Mouse (Mus musculus): ENCODE results near the gene Gm49673. TPM values are rescaled to one million over a fixed set of nuclear protein-coding genes. Genes with fewer than 3 reads are reported as not detected.
A peak's percentile ranks its signal among the peaks of the same experiment; 100 is the strongest.
"Not testable (repeated sequence)": the region's sequence is repeated elsewhere in the genome, so short reads cannot be mapped to it uniquely, and the experiment has no call there.

Gene Gm49673
- not detected in 2 replicates for polyA plus RNA-seq (2011; ENCODE audit: insufficient read depth, insufficient read length, low replicate concordance, missing spikeins)

GRCm38 (mm10) chr17:8147439-8148316 is at the start of gene Gm49673, which contains the start of gene Rnaset2a:
Gene Gm49673, minus strand, starts transcription at chr17:8147788.
Gene Rnaset2a, minus strand, starts transcription at chr17:8148097.
- TF ChIP-seq POLR2A (IDR thresholded peaks at IDR 0.05; ENCODE audit: borderline replicate concordance, control insufficient read depth, low read depth, low read length) = peak; percentile 34; the same call in 1 of the 2 replicates
- peak within 1 kb of the TSS; percentile 65 for H3K4me3 ChIP-seq (replicated peaks; ENCODE audit: control insufficient read depth, low read depth, low read length)
- not testable (repeated sequence) for H3K4me1 ChIP-seq (ENCODE audit: control insufficient read depth, insufficient read depth, low read length)
- peak within 1 kb of the TSS; percentile 61 for H3K27ac ChIP-seq (ENCODE audit: control insufficient read depth, insufficient read depth, low read depth, low read length, poor library complexity)
- WGBS = 2% methylated on average over 47 of the region's 67 CpGs

DNA sequence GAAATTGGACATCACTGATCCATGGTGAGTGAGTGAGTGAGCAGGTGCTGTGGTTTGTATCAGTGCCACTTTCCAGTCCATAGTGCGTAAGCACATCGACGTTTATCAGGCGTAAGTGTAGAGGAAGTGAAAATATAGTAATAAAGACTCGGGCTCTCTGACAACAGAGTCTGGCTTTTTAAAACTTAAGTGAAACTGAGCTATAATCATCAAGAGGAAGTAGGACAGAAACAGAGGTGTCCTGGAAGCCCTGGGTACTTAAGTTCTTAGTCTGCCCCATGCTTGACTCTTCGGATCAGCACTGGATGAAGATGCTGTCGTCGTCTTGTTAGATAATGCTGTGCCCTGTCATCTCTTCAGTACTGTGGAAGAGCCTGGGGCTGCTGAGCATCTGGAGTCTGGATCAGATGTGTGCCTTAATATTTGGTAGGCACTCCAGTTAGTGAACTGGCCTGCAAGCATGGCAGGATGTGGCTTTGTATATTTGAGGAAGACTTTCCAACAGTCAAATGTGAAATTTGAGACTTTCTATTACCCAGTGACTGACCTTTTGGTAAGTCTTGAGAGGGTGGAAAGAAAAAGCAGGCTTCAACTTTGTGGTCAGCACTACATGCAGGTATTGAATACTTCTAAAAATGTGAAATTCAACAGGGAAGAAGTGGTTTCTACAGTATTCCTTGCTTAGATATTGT is 48.2 kb upstream of the Gm49673 start:
- Histone ChIP-seq H3K27ac (ENCODE audit: control insufficient read depth, insufficient read depth, low read depth, low read length, poor library complexity) (peak overlapping the region; percentile 88), H3K4me1 (ENCODE audit: control insufficient read depth, insufficient read depth, low read length) (peaks cover 5% of the 10 kb centered on the region; the same call in 1 of the 2 replicates), H3K4me3 (replicated peaks; ENCODE audit: control insufficient read depth, low read depth, low read length) (peak overlapping the region; percentile 25)
- WGBS = 14% methylated on average over 8 of the region's 8 CpGs
- TF ChIP-seq CTCF (IDR thresholded peaks at IDR 0.05; ENCODE audit: control insufficient read depth, insufficient read depth, low read length) = no peak
- TF ChIP-seq POLR2A (IDR thresholded peaks at IDR 0.05; ENCODE audit: borderline replicate concordance, control insufficient read depth, low read depth, low read length) = no peak

DNA sequence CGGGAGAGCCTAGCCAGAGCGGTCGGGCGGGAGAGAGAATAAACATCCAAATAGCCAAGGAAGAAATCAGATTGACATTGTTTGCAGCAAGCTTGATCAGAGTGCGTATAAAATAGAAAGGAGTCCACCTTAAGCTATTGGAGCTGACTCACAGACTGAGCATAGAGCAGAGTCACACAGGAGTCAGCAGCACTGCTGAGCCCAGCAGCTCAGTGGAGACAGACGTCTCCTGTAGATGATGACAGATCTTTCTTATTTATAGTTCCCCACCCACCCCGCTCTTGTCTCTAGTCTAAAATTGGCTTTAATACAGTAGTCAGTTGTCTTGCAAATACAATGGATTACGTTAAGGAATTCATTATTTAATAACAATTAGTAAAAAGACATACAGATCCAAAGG is 46.1 kb upstream of the Gm49673 start:
- no peak overlapping the region for H3K4me3 ChIP-seq (replicated peaks; ENCODE audit: control insufficient read depth, low read depth, low read length)
- no peak for TF ChIP-seq POLR2A (IDR thresholded peaks at IDR 0.05; ENCODE audit: borderline replicate concordance, control insufficient read depth, low read depth, low read length)
- no peak for TF ChIP-seq CTCF (IDR thresholded peaks at IDR 0.05; ENCODE audit: control insufficient read depth, insufficient read depth, low read length)
- peaks cover 2% of the 10 kb centered on the region; the same call in 1 of the 2 replicates for H3K4me1 ChIP-seq (ENCODE audit: control insufficient read depth, insufficient read depth, low read length)
- H3K27ac ChIP-seq (ENCODE audit: control insufficient read depth, insufficient read depth, low read depth, low read length, poor library complexity) = no peak overlapping the region
- 83% methylated on average over 8 of the region's 8 CpGs for WGBS

GRCm38 (mm10) chr17:8184217-8184616 is 36.6 kb upstream of the Gm49673 start:
- Histone ChIP-seq H3K4me3 (replicated peaks; ENCODE audit: control insufficient read depth, low read depth, low read length) (no peak overlapping the region), H3K27ac (ENCODE audit: control insufficient read depth, insufficient read depth, low read depth, low read length, poor library complexity) (no peak overlapping the region), H3K4me1 (ENCODE audit: control insufficient read depth, insufficient read depth, low read length) (no peaks in the 10 kb centered on the region)
- TF ChIP-seq CTCF (IDR thresholded peaks at IDR 0.05; ENCODE audit: control insufficient read depth, insufficient read depth, low read length) = no peak
- TF ChIP-seq POLR2A (IDR thresholded peaks at IDR 0.05; ENCODE audit: borderline replicate concordance, control insufficient read depth, low read depth, low read length) = no peak
- 90% methylated on average over 7 of the region's 7 CpGs for WGBS

GRCm38 (mm10) chr17:8183815-8184214 is 36.2 kb upstream of the Gm49673 start:
- TF ChIP-seq CTCF (IDR thresholded peaks at IDR 0.05; ENCODE audit: control insufficient read depth, insufficient read depth, low read length) = no peak
- TF ChIP-seq POLR2A (IDR thresholded peaks at IDR 0.05; ENCODE audit: borderline replicate concordance, control insufficient read depth, low read depth, low read length) = no peak
- H3K27ac ChIP-seq (ENCODE audit: control insufficient read depth, insufficient read depth, low read depth, low read length, poor library complexity) = no peak overlapping the region

GRCm38 (mm10) chr17:8177090-8177489 is 29.5 kb upstream of the Gm49673 start:
- WGBS = 88% methylated on average over 5 of the region's 5 CpGs
- no peak overlapping the region for H3K4me3 ChIP-seq (replicated peaks; ENCODE audit: control insufficient read depth, low read depth, low read length)
- no peak for TF ChIP-seq POLR2A (IDR thresholded peaks at IDR 0.05; ENCODE audit: borderline replicate concordance, control insufficient read depth, low read depth, low read length)
- no peak for TF ChIP-seq CTCF (IDR thresholded peaks at IDR 0.05; ENCODE audit: control insufficient read depth, insufficient read depth, low read length)
- H3K27ac ChIP-seq (ENCODE audit: control insufficient read depth, insufficient read depth, low read depth, low read length, poor library complexity) = no peak overlapping the region
- no peaks in the 10 kb centered on the region for H3K4me1 ChIP-seq (ENCODE audit: control insufficient read depth, insufficient read depth, low read length)

More at GRCm38 (mm10) chr17:8183815-8184214, 36.2 kb upstream of the Gm49673 start:
- Histone ChIP-seq H3K4me3 (replicated peaks; ENCODE audit: control insufficient read depth, low read depth, low read length) (no peak overlapping the region), H3K4me1 (ENCODE audit: control insufficient read depth, insufficient read depth, low read length) (no peaks in the 10 kb centered on the region)
- 92% methylated on average over 5 of the region's 5 CpGs for whole genome bisulfite sequencing

DNA sequence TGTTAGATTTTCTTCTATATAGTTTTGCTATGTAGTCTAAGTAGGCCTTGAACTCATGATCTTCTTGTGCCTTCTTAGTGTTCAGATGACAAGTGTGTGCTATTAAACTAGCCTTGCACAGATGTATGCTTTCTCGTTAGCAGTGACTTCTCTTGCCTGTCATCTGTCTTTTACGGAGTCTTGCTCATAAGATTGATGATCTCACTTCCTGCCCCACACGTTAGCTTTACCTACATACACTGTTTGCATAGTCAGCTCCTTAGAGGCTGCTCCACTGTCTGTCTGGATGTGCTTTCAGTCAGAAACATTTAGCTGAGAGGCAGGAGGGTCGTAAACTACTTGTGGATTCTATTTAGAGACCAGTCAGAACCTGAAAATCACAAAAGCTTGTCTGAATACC is 23.5 kb upstream of the Gm49673 start:
- Histone ChIP-seq H3K27ac (ENCODE audit: control insufficient read depth, insufficient read depth, low read depth, low read length, poor library complexity) (no peak overlapping the region), H3K4me3 (replicated peaks; ENCODE audit: control insufficient read depth, low read depth, low read length) (no peak overlapping the region), H3K4me1 (ENCODE audit: control insufficient read depth, insufficient read depth, low read length) (no peaks in the 10 kb centered on the region; the same call in 1 of the 2 replicates)
- 57% methylated on average over 4 of the region's 4 CpGs for WGBS
- TF ChIP-seq CTCF (IDR thresholded peaks at IDR 0.05; ENCODE audit: control insufficient read depth, insufficient read depth, low read length) = no peak
- TF ChIP-seq POLR2A (IDR thresholded peaks at IDR 0.05; ENCODE audit: borderline replicate concordance, control insufficient read depth, low read depth, low read length) = no peak

DNA sequence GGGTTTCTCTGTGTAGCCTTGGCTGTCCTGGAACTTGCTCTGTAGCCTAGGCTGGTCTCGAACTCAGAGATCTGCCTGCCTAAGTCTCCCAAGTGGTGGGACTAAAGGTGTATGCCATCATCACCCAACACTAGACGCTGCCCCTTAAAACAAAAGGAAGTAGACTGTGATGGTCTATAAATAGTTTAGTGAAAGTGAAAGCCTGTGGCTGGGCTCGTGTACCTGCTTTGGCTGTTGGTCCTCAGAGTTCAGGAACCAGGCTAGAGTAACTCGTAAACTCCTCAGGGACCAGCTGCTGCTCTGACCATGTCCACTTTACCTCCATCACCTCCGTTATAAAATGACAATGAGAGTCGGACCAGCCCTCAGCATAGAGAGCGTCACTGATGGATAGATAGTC is 22.7 kb upstream of the Gm49673 start:
- no peaks in the 10 kb centered on the region; the same call in 1 of the 2 replicates for H3K4me1 ChIP-seq (ENCODE audit: control insufficient read depth, insufficient read depth, low read length)
- H3K4me3 ChIP-seq (replicated peaks; ENCODE audit: control insufficient read depth, low read depth, low read length) = no peak overlapping the region
- TF ChIP-seq POLR2A (IDR thresholded peaks at IDR 0.05; ENCODE audit: borderline replicate concordance, control insufficient read depth, low read depth, low read length) (no peak), CTCF (IDR thresholded peaks at IDR 0.05; ENCODE audit: control insufficient read depth, insufficient read depth, low read length) (no peak)
- WGBS = 35% methylated on average over 7 of the region's 7 CpGs
- no peak overlapping the region for H3K27ac ChIP-seq (ENCODE audit: control insufficient read depth, insufficient read depth, low read depth, low read length, poor library complexity)

DNA sequence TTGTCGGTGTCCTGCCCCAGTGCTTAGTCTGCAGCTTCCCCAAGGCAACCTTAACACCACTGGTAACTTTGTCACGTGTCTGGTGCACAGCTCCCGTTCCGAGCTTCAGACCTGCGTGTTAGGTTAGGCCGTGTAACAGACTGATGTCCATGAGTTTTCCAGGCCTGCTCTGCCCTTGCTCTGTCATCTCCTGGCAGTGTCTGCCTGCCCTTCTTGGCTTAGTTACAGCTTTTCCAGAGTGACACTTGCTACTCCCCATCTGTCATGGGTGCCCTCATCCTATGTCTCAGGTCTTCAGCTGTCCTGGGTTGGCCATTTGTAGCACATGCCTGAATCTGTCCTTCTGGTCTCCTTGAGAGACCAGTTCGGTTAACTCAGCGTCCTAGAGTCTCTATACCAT is 19.8 kb upstream of the Gm49673 start:
- H3K27ac ChIP-seq (ENCODE audit: control insufficient read depth, insufficient read depth, low read depth, low read length, poor library complexity); H3K4me1 ChIP-seq (ENCODE audit: control insufficient read depth, insufficient read depth, low read length); H3K4me3 ChIP-seq (replicated peaks; ENCODE audit: control insufficient read depth, low read depth, low read length): not testable (repeated sequence)
- WGBS = 78% methylated on average over 7 of the region's 8 CpGs

- not testable (repeated sequence) for H3K27ac ChIP-seq (ENCODE audit: control insufficient read depth, insufficient read depth, low read depth, low read length, poor library complexity); H3K4me3 ChIP-seq (replicated peaks; ENCODE audit: control insufficient read depth, low read depth, low read length); H3K4me1 ChIP-seq (ENCODE audit: control insufficient read depth, insufficient read depth, low read length)
- WGBS = 35% methylated on average over 2 of the region's 3 CpGs
These were observed 18.9 kb upstream of the Gm49673 start for GRCm38 (mm10) chr17:8166454-8166853.

DNA sequence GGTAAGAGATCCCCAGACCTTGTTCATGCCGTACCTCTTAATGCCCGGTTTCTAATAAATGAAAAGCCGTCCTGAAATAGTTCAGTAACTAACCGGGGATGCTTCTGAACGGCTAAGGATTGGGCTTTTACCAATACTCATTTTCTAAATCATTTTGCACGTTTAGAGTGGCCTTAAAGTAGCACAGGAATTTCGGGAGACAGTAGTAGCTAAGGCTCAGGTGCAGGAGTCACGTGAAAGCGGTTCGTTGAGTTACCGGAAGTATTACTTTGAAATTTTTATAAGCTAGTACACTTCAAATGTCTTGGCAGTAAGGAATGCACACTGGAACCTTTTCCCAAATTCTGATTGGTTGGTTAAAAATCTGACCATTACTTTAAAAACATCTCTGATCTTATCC is 18.4 kb upstream of the Gm49673 start:
- 0% methylated on average over 11 of the region's 11 CpGs for WGBS
- H3K27ac ChIP-seq (ENCODE audit: control insufficient read depth, insufficient read depth, low read depth, low read length, poor library complexity); H3K4me3 ChIP-seq (replicated peaks; ENCODE audit: control insufficient read depth, low read depth, low read length); H3K4me1 ChIP-seq (ENCODE audit: control insufficient read depth, insufficient read depth, low read length): not testable (repeated sequence)
